Mouse (Mus musculus) midbrain, embryonic 13.5 days (tissue): Measurements from ENCODE around the gene Strbp. TPM values are rescaled to one million over a fixed set of nuclear protein-coding genes. Genes with fewer than 3 reads are reported as not detected.

Experiments
- ATAC-seq: fragments of 200-750 bp; cut with Nextera tagmentation; 2 replicates; pipeline ENCODE4 v1.8.0; 2017; ENCODE audit warnings: mild to moderate bottlenecking, moderate TSS enrichment, moderate library complexity
- H3K27ac ChIP-seq: fragments of 300-500 bp; sonication (generic); 2 replicates; pipeline ENCODE4 v1.5.1; 2015; ENCODE audit warnings: inconsistent platforms, mild to moderate bottlenecking, moderate library complexity
- H3K27me3 ChIP-seq: fragments of 300-500 bp; sonication (generic); 2 replicates; pipeline ENCODE4 v1.6.1; 2015; ENCODE audit warnings: mild to moderate bottlenecking, inconsistent platforms
- H3K36me3 ChIP-seq: fragments of 300-500 bp; sonication (generic); 2 replicates; pipeline ENCODE4 v1.6.1; 2015; ENCODE audit warnings: mild to moderate bottlenecking, inconsistent platforms
- H3K4me1 ChIP-seq: fragments of 300-500 bp; sonication (generic); replicated peaks from 2 replicates; pipeline ENCODE4 v1.6.1; 2015; ENCODE audit warnings: inconsistent platforms
- H3K4me2 ChIP-seq: fragments of 300-500 bp; sonication (generic); replicated peaks from 2 replicates; pipeline ENCODE4 v1.6.1; 2015; ENCODE audit warnings: moderate library complexity, mild to moderate bottlenecking, inconsistent platforms
- H3K4me3 ChIP-seq: fragments of 300-500 bp; sonication (generic); replicated peaks from 2 replicates; pipeline ENCODE4 v1.5.1; 2015; ENCODE audit warnings: mild to moderate bottlenecking, inconsistent platforms
- H3K9ac ChIP-seq: fragments of 300-500 bp; sonication (generic); replicated peaks from 2 replicates; pipeline ENCODE4 v1.6.1; 2015; ENCODE audit warnings: mild to moderate bottlenecking, inconsistent platforms
- H3K9me3 ChIP-seq: fragments of 300-500 bp; sonication (generic); 2 replicates; pipeline ENCODE4 v1.6.1; 2016; ENCODE audit warnings: mild to moderate bottlenecking, inconsistent platforms
- WGBS: fragments of 180-500 bp; shearing (Covaris S2); methylation state at CpG from one replicate; pipeline ENCODE4 v1.1.7; 2015; 5-methylcytosine and 5-hydroxymethylcytosine counted together
- microRNA-seq: library from miRNA; unstranded; fragments of <30 nt; microRNA quantifications from one replicate; pipeline ENCODE4, GENCODE M21; 2016
- polyA plus RNA-seq: library from polyadenylated mRNA; unstranded; fragments of >200 nt; fragmentation: Nextera tagmentation; extraction: Ambion mirVana; gene quantifications from 2 replicates; pipeline ENCODE4 v1.2.1, GENCODE M21; 2015

Gene Strbp
- polyA plus RNA-seq, 1 experiment from 2014 or later, result 123 TPM

DNA sequence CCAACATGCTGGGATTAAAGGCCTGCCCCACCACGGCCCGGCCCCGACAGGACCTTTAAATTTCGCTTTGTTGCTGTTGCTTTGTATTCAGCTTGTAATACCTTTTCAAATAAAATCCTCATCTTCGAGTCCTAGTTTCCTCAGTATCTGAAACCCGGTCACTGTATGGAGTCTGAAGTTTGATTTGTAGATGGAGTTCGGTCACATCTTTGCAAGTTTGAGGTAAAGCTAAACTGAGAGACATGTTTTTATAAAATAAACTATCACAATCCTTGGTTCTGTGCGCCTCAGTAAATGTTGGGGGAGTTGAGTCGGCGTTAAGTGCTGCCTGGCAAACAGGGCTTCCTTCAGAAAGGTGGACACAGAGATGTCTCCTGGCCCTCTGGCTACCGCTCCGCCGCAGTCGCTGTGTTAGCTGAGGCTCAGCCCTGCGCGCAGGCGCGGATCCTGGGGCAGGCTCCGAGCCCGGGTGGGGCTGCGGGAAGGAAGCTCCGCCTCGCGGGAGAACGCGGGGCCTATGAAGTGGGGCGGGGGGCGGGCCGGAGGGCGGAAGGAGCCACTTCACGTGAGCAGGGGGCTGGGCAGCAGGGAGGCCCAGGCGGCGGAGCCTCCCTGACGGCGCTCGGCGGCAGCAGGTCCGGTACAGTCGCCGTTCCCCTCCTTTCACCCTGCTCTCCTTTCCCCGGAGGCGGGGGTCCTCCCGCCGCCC is 251.8 kb downstream of the Strbp start:
- WGBS, result 9% methylated on average over 38 of the region's 44 CpGs
- Histone ChIP-seq H3K4me3 (peak overlapping the region; percentile 71), H3K36me3 (no peaks in the 10 kb centered on the region), H3K9me3 (no peaks in the 10 kb centered on the region), H3K4me2 (peak overlapping the region; percentile 74), H3K4me1 (peaks cover 19% of the 10 kb centered on the region), H3K27me3 (no peaks in the 10 kb centered on the region), H3K27ac (peak overlapping the region; percentile 83), H3K9ac (peak overlapping the region; percentile 90)
- peak; percentile 99 for ATAC-seq

DNA sequence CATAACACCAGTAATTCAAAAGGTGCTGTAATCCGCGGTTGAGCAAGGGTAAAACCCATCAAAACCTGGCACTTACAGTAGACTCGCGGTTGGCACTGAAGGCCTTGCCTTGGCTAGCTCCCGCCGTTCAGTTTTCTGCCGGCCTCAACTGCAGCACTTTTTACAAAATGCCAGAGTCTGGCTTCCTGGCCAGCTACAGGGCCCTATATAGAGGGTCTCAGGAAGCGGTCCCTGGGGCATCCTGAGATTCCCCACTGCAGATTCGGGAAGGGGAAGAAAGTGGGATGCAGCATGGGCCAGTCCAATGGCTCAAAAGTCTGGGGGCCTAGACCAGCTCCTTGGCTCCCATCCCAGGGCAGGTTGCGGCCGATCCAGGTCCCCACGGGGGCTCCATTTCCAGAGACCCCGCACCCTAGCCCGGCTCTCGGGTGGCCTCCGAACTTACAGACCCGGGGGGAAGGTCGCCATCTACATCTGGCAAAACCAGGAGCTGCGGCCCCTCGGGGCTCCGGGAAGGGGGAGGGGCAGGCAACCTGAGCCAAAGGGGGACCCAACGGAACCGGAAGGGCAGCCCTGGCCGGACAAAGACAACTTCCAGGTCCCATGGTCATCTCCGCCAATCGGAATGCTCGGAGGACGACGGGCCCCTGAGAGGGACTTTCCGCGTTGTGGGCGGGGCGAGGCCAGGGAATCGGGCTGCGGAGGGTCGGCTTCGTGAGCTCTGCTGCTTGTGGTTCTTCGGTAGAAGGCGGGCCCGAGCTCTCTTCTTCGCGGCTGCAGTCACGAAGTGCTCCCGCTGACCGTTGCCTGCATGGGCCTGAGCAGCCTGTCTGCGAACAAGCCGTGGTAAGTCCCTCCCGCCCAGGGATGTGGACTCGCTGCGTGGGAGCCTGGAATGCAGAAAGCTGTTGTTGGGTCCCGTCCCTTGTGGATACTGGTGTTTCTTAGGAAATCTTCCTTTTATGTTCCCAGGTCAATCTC is 260.8 kb downstream of the Strbp start, which contains the start of the genes Zbtb26, Zbtb6 and Rabgap1:
Zbtb26 (minus strand) TSS at position 525 of the 981 bp plus-strand sequence.
Zbtb6 (minus strand) TSS at position 561 of the 981 bp plus-strand sequence.
Rabgap1 (plus strand) TSS at position 669 of the 981 bp plus-strand sequence.
- Histone ChIP-seq H3K4me2 (peak within 1 kb of the TSS; percentile 67), H3K36me3 (no peaks in the 10 kb centered on the region), H3K4me3 (peak within 1 kb of the TSS; percentile 90), H3K4me1 (peaks cover 36% of the 10 kb centered on the region), H3K27ac (peak within 1 kb of the TSS; percentile 91), H3K27me3 (no peaks in the 10 kb centered on the region), H3K9me3 (no peaks in the 10 kb centered on the region), H3K9ac (peak within 1 kb of the TSS; percentile 92)
- peak; percentile 99 for ATAC-seq
- WGBS, result under 1% methylated on average over 51 of the region's 51 CpGs

Small RNAs within 50 kb of the gene (microRNA-seq; reads per million reads assigned to microRNA genes)
- 0.62 reads per million for gene Mir5128

Other genes with a start within 250 kb of the Strbp start
- 10.1 and 12.6 TPM in 2 replicates for gene Gpr21, start 187.5 kb downstream of the Strbp start, polyA plus RNA-seq
- gene Crb2, start 72.4 kb upstream of the Strbp start, polyA plus RNA-seq, result 8.5 and 10.3 TPM in 2 replicates